Comparison of ENCODE assay signal across 8 mouse cellular contexts in genomic region chr5:48240751-48241150, GRCm38 (mm10).
A peak's percentile ranks its signal among the peaks of the same experiment; 100 is the strongest.
DNase-seq lines count a peak whose midpoint lies in the region; ATAC-seq and TF ChIP-seq lines count a peak whose summit lies in the region.
"Not testable (repeated sequence)": the region's sequence is repeated elsewhere in the genome, so short reads cannot be mapped to it uniquely, and the experiment has no call there.

No protein-coding gene starts in this region.

- 32% methylated on average over 6 of the region's 6 CpGs for WGBS in forebrain, embryonic 10.5 days
- WGBS in kidney, embryonic 16.5 days: 41% methylated on average over 6 of the region's 6 CpGs
- WGBS in midbrain, embryonic 14.5 days: 31% methylated on average over 6 of the region's 6 CpGs
- WGBS in stomach, postnatal 0 days: 37% methylated on average over 6 of the region's 6 CpGs

- 0 out of 2 replicates have a peak, but pooled peaks have one; percentile 36 for ATAC-seq in cerebellum, adult (ENCODE audit: insufficient number of reproducible peaks, low FRiP score, low TSS enrichment)
- peak; percentile 69; the same call in 1 of the 2 replicates for ATAC-seq in kidney, embryonic 16.5 days (ENCODE audit: low FRiP score, low TSS enrichment)
- peak; percentile 85; the same call in 1 of the 2 replicates for ATAC-seq in midbrain, embryonic 14.5 days (ENCODE audit: low FRiP score, low TSS enrichment)
- not testable (repeated sequence) for ATAC-seq in stomach, postnatal 0 days (ENCODE audit: low FRiP score, low TSS enrichment)

- not testable (repeated sequence) for H3K36me3 ChIP-seq in MEL (ENCODE audit: control insufficient read depth in 1 of 2, insufficient read depth in 2 of 2, low read length in 2 of 2); forebrain, embryonic 10.5 days (replicated peaks); kidney, embryonic 16.5 days (ENCODE audit: insufficient read depth, low read length); midbrain, embryonic 14.5 days (ENCODE audit: control insufficient read depth, insufficient read depth, low read length); stomach, postnatal 0 days (ENCODE audit: control insufficient read depth, insufficient read depth, low read length)

- not testable (repeated sequence) for H3K4me1 ChIP-seq in MEL (ENCODE audit: control insufficient read depth in 1 of 2, insufficient read depth in 2 of 2, low read length in 2 of 2); forebrain, embryonic 10.5 days; kidney, embryonic 16.5 days (ENCODE audit: insufficient read depth, low read length); midbrain, embryonic 14.5 days (ENCODE audit: control insufficient read depth, insufficient read depth, low read length); stomach, postnatal 0 days (replicated peaks; ENCODE audit: control insufficient read depth, insufficient read depth)

- TF ChIP-seq RAD21 in MEL (IDR thresholded peaks at IDR 0.05; ENCODE audit: low read depth, low read length): peak; percentile 57

- TF ChIP-seq EP300 in MEL (IDR thresholded peaks at IDR 0.05; ENCODE audit: low read depth in 1 of 2, low read length in 2 of 2); stomach, postnatal 0 days (optimal IDR thresholded peaks at IDR 0.05): not testable (repeated sequence)

- not testable (repeated sequence) for H3K27ac ChIP-seq in MEL (ENCODE audit: control insufficient read depth, low read depth, low read length); forebrain, embryonic 10.5 days; kidney, embryonic 16.5 days (ENCODE audit: low read length); midbrain, embryonic 14.5 days (replicated peaks; ENCODE audit: low read depth, low read length); stomach, postnatal 0 days (replicated peaks)

- not testable (repeated sequence) for H3K9ac ChIP-seq in MEL (ENCODE audit: control insufficient read depth, low read depth, low read length, poor library complexity, severe bottlenecking); kidney, embryonic 16.5 days (replicated peaks; ENCODE audit: low read length); midbrain, embryonic 14.5 days (replicated peaks; ENCODE audit: low read length); stomach, postnatal 0 days (ENCODE audit: low read length)

- intact Hi-C loops in heart, postnatal 10 days (cut with DNase I): loop anchor here (2.0 kb wide), 2 partner anchors 104 to 114 kb away; no protein-coding TSS in a partner anchor
- intact Hi-C loops in left cerebral cortex, postnatal 4 days (cut with DNase I): loop anchor here (5.0 kb wide), 1 partner anchor 203 kb away; no protein-coding TSS in a partner anchor

- peak; percentile 40 for DNase-seq in MEL (ENCODE audit: low read depth, low spot score)
- DNase-seq in forebrain, embryonic 10.5 days (ENCODE audit: extremely low spot score, low spot score): peak; percentile 23
- peak; percentile 52 to 65 for DNase-seq in heart, postnatal 10 days
- DNase-seq in left cerebral cortex, postnatal 4 days: peak; percentile 18
- peak; percentile 86 for DNase-seq in midbrain, embryonic 14.5 days
- DNase-seq in stomach, postnatal 0 days (ENCODE audit: low spot score): peak; percentile 22

- H3K9me3 ChIP-seq in MEL (replicated peaks; ENCODE audit: insufficient read depth, low read length); forebrain, embryonic 10.5 days; kidney, embryonic 16.5 days (ENCODE audit: low read length); midbrain, embryonic 14.5 days (ENCODE audit: control insufficient read depth, low read length); stomach, postnatal 0 days (ENCODE audit: control insufficient read depth, low read length): not testable (repeated sequence)

- peak in 2 of 3 experiments; percentile 26 to 50; a peak in 4 of 6 replicates for TF ChIP-seq CTCF in MEL (IDR thresholded peaks at IDR 0.05 in 2 of 3, conservative IDR thresholded peaks at IDR 0.05 in 1 of 3; ENCODE audit: control insufficient read depth in 1 of 3, insufficient read depth in 1 of 3, low read depth in 2 of 3, low read length in 3 of 3, poor library complexity in 1 of 3, severe bottlenecking in 1 of 3)
- TF ChIP-seq CTCF in stomach, postnatal 0 days (IDR thresholded peaks at IDR 0.05; ENCODE audit: low read depth): peak; percentile 81

- not testable (repeated sequence) for H3K79me2 ChIP-seq in MEL (ENCODE audit: control insufficient read depth, insufficient read depth, low read length, poor library complexity)

- not testable (repeated sequence) for H3K4me2 ChIP-seq in kidney, embryonic 16.5 days (replicated peaks; ENCODE audit: low read depth, low read length); midbrain, embryonic 14.5 days (ENCODE audit: low read length); stomach, postnatal 0 days (replicated peaks; ENCODE audit: low read depth)

- not testable (repeated sequence) for H3K27me3 ChIP-seq in MEL (ENCODE audit: control insufficient read depth in 1 of 2, insufficient read depth in 2 of 2, low read length in 2 of 2); forebrain, embryonic 10.5 days (ENCODE audit: poor library complexity, severe bottlenecking); kidney, embryonic 16.5 days (ENCODE audit: insufficient read depth, low read length); midbrain, embryonic 14.5 days (ENCODE audit: control insufficient read depth, insufficient read depth, low read length); stomach, postnatal 0 days (ENCODE audit: control insufficient read depth, insufficient read depth, low read length)

- H3K4me3 ChIP-seq in MEL (ENCODE audit: control insufficient read depth in 1 of 2, insufficient read depth in 1 of 2, low read depth in 2 of 2, low read length in 2 of 2); forebrain, embryonic 10.5 days; kidney, embryonic 16.5 days (ENCODE audit: low read length); midbrain, embryonic 14.5 days (replicated peaks; ENCODE audit: low read depth, low read length); stomach, postnatal 0 days (ENCODE audit: low read depth, low read length): not testable (repeated sequence)

- not testable (repeated sequence) for TF ChIP-seq POLR2A in MEL (IDR thresholded peaks at IDR 0.05; ENCODE audit: control insufficient read depth in 1 of 2, insufficient read depth in 1 of 2, low read depth in 1 of 2, low read length in 2 of 2, poor library complexity in 1 of 2)

TF ChIP-seq in MEL, 35 proteins besides CTCF, POLR2A, EP300 and RAD21:
- peak; percentile 35 for TF ChIP-seq SMC3 (IDR thresholded peaks at IDR 0.05; ENCODE audit: low read depth, low read length)
TF ChIP-seq in MEL: peak in this region for 1; not testable (repeated sequence) for 34.

Comparison
In these comparisons a context has a peak if more than half of its experiments do, and no peak if none do; other contexts are left out.
1. DNase-seq: peak in every context shown above with its lines; median percentile 86 in midbrain, embryonic 14.5 days; 58 in heart, postnatal 10 days; 40 in MEL; 23 in forebrain, embryonic 10.5 days; 22 in stomach, postnatal 0 days; 18 in left cerebral cortex, postnatal 4 days.